Mouse (Mus musculus): ENCODE data around the gene Zc3h4. TPM values are rescaled to one million over a fixed set of nuclear protein-coding genes. Genes with fewer than 3 reads are reported as not detected.

The Zc3h4 gene
- total RNA-seq, 1 experiment from 2014 or later, result 52.8 TPM

DNA sequence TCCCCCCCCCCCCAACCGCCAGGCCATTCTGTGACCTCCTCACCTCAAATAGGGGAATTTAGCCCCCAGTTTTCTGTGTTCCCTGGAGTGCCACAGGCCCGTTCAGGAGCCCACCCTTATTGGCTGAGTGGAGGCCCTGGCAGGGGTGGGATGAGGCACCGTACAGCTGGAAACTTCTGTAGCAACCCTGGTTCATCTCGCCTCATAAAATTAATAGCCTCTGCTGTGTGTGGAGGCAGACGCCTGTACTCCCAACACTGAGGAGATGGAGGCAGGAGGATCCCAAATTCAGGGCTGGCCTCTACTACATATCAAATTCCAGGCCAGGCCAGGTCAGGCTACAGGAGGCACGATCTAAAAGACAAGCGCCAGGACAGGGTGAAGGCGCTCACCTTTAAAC is 73.1 kb downstream of the Zc3h4 start:
- no peak for ATAC-seq (replicated peaks; ENCODE audit: low read depth, poor library complexity, severe bottlenecking)

DNA sequence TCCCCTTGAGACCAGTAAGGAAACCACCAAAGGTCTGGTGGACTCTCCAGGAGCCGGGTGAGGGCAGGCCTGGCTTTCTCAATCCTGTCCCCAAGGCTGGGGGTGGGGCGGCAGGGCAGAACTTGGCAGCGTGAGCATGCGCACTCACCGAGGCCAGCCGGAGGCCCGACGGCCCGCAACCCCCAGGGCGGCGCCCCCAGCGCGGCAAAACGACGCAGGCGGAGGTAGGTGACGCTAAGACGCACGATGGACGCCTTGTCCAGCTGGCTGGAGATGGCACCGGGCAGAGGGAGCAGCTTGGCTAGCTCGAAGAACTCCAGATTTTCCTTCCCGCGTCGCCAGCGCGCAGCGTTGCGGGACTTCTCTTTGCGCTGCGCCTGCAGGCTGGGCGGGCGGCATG is 73.7 kb downstream of the Zc3h4 start:
- no peak for ATAC-seq (replicated peaks; ENCODE audit: low read depth, poor library complexity, severe bottlenecking)

GRCm38 (mm10) chr7:16475321-16475720 is 74.6 kb downstream of the Zc3h4 start:
- ATAC-seq (replicated peaks; ENCODE audit: low read depth, poor library complexity, severe bottlenecking), result no peak

- ATAC-seq (replicated peaks; ENCODE audit: low read depth, poor library complexity, severe bottlenecking), result no peak
Observed at GRCm38 (mm10) chr7:16475764-16476599, 75.3 kb downstream of the Zc3h4 start.

- ATAC-seq (replicated peaks; ENCODE audit: low read depth, poor library complexity, severe bottlenecking), result no peak
Observed at GRCm38 (mm10) chr7:16476600-16476989, 75.9 kb downstream of the Zc3h4 start.

DNA sequence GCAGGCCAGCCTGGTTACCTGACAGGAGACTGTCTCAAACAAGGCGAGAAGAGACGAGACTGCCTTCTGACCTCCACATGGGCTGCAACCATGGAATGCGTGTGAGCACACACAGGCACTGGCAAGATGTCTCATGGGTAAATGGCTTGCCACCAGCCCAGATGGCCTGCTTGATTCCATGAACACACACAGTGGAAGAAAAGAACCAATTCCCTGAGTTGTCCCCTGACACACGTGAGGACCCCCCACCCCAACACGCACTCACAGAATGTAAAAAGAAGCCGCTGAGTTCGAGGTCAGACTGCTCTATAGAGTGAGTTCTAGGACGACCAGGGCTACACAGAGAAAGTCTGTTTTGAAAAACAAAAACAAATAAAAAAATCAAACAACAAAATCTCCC is 76.9 kb downstream of the Zc3h4 start, which contains the start of gene Npas1:
Gene Npas1 (minus strand): TSS at position 101 of the 400 bp plus-strand sequence.
- no peak for ATAC-seq (replicated peaks; ENCODE audit: low read depth, poor library complexity, severe bottlenecking)

Other genes starting within 250 kb of the Zc3h4 start
- gene Meis3, start 225.8 kb upstream of the Zc3h4 start, total RNA-seq (2017), result not detected in 2 replicates
- 4.5 and 9.2 TPM in 2 replicates for gene Dhx34, start 178.9 kb upstream of the Zc3h4 start, total RNA-seq (2017)
- gene C5ar2, start 156.8 kb upstream of the Zc3h4 start, total RNA-seq (2017), result 1.1 and 3.1 TPM in 2 replicates
- 0.55 TPM in 1 of 2 replicates, not detected in the other for gene C5ar1, start 141.4 kb upstream of the Zc3h4 start, total RNA-seq (2017)
- gene Inafm1, start 127.3 kb upstream of the Zc3h4 start, total RNA-seq (2017), result 15.1 and 18.0 TPM in 2 replicates
- 53.6 and 123 TPM in 2 replicates for gene Ccdc9, start 114.1 kb upstream of the Zc3h4 start, total RNA-seq (2017)
- gene Bbc3, start 92.5 kb upstream of the Zc3h4 start, total RNA-seq (2017), result 1.4 and 2.5 TPM in 2 replicates
- 424 and 443 TPM in 2 replicates for gene Sae1, start 13.1 kb upstream of the Zc3h4 start, total RNA-seq (2017)
- gene Tmem160, start 51.9 kb downstream of the Zc3h4 start, total RNA-seq (2017), result 14.8 and 22.5 TPM in 2 replicates
- gene Npas1, start 76.8 kb downstream of the Zc3h4 start, total RNA-seq (2017), result not detected in 2 replicates
- gene Arhgap35, start 214.1 kb downstream of the Zc3h4 start, total RNA-seq (2017), result 13.9 and 15.9 TPM in 2 replicates